Mouse (Mus musculus) frontal cortex, postnatal 25 days (tissue): ENCODE measurements around the gene Mmp1b.
"Not testable (repeated sequence)": the region's sequence is repeated elsewhere in the genome, so short reads cannot be mapped to it uniquely, and the experiment has no call there.

Experiments used
- DNase-seq, 2 experiments: peaks; one replicate each; pipeline ENCODE4 v3.0.0; 2022; ENCODE audit warnings: low spot score in 2 of 2

The Mmp1b gene

GRCm38 (mm10) chr9:7387947-7388346 lies at the start of gene Mmp1b:
Gene Mmp1b, minus strand, starts transcription at chr9:7388047.
- DNase-seq, result no peak

GRCm38 (mm10) chr9:7396556-7396955 lies 8.7 kb upstream of the Mmp1b start:
- not testable (repeated sequence) for DNase-seq

GRCm38 (mm10) chr9:7354535-7354934 lies 33.3 kb downstream of the Mmp1b start:
- no peak for DNase-seq

- DNase-seq, result no peak
Measured at GRCm38 (mm10) chr9:7345513-7345912, 42.3 kb downstream of the Mmp1b start.

- no peak for DNase-seq
Measured at GRCm38 (mm10) chr9:7344107-7344506, 43.7 kb downstream of the Mmp1b start, which contains the start of gene Mmp12. Gene Mmp12, plus strand, starts transcription at chr9:7344381.

GRCm38 (mm10) chr9:7336740-7337483 lies 50.9 kb downstream of the Mmp1b start:
- DNase-seq, result no peak

- no peak for DNase-seq
Measured at GRCm38 (mm10) chr9:7335766-7336680, 51.8 kb downstream of the Mmp1b start.

GRCm38 (mm10) chr9:7331847-7332246 lies 56.0 kb downstream of the Mmp1b start:
- DNase-seq, result no peak
